Mouse (Mus musculus): Measurements from ENCODE around the gene Lef1. TPM values are rescaled to one million over a fixed set of nuclear protein-coding genes. Genes with fewer than 3 reads are reported as not detected.

The Lef1 gene
- total RNA-seq, 2 experiments from 2014 or later, result 0.67 to 1.1 TPM

DNA sequence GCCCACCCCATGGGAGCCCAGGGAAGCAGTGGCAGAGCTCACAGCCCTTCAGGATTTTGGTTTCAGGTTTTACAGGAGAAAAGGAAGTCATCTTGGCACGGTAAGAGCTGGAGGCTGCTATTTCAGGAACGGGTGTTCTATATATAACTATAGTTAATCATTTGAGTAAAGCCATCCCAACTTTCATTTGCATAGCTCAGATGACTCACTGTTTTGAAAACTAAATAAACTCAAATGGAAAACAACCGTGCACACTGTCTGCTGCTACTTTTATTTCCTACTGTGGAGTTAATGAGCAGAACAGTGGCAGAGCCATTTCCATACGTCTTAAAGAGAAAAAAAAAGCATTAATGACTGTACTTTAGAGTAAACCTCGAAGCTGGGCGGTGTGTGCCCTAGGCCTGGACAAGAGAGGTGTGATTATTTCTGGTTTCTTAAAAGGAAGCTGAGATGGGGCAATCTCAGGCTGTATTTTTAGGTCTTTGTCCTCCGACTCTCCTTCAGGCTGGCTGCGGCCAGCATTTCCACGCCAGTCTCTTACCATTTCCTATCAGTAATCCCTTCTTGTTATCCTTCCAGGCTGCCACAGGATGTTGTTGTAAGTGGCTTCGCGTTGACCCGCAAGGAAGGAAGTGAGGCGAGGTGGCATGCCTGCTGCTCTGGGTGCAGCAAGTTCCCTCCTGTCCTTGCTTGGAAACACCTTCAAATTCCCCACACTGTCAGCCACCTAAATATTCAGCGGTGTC is 29.2 kb downstream of the Lef1 start:
- DNase-seq, result no peak

DNA sequence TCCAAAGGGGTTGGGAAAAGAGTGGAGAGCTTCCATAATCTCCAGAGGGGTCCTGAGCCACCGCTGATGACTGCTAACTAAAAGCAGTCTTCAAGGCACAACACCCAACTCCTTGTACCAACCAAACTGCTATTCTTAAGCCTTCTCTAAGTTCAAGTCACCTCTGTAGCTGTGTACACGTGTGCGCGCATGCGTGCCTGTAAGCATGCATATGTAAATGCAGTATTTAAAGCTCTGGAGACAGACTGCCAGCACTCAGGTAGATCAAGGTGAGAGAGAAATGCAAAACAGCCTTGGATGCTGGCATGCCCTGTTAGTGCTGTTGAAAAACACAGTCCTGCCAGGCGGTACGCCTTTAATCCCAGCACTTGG is 29.8 kb downstream of the Lef1 start:
- DNase-seq, result no peak

DNA sequence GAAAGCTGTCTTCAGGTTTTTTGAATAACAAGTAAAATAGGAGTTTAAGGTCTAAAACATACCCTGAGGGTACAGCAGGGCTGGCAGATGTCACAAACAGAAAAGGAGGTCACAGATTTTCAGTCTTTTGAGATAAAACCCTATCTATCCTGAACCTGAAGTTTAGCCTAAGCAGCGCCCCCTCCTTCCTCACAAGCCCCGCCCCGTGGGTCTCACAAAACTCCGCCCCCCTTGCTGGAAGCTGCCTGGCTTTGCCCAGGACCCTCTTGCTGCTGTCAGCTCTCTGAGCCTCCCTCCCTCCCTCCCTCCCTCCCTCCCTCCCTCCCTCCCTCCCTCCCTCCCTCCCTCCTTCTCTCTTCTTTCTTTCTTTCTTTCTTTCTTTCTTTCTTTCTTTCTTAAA is 31.3 kb downstream of the Lef1 start:
- no peak for DNase-seq

DNA sequence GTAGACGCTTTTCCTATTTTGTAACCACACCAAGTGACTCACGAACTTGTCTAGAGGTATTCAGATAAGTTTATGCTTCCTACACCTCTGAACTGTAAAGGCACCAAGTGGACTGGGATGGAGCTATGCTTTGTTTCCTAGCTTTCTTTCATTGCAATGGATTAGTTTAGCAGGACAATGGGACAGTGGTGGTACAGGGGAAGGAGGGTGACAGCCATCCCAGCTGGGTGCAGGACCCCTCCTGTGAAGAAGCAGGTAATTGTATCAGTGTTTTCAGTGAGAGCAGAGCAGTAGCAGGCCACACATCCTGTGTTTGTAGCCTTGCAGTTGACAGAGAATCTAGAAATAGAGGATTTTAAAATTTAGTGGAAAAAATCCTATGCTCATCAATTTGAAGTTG is 34.0 kb downstream of the Lef1 start:
- DNase-seq, result no peak

DNA sequence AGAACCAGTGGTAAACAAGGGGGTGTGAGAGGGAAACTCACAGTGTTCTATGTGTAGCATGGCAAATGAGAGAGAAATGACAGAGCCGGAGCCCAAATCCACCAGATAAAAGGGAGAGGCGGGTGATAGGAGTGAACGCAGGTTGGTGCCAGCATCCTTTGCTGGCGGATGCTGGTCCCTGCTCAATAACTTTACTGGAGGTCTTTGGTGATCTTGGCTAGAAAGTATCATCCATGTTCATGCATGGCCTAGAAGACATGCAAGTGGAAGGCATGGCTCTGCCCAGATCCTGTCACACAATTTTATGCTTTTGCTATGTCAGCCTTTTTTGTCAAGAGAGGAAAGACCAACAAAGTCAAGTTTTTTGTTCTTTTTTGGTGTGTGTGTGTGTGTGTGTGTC is 42.6 kb downstream of the Lef1 start:
- no peak for DNase-seq

DNA sequence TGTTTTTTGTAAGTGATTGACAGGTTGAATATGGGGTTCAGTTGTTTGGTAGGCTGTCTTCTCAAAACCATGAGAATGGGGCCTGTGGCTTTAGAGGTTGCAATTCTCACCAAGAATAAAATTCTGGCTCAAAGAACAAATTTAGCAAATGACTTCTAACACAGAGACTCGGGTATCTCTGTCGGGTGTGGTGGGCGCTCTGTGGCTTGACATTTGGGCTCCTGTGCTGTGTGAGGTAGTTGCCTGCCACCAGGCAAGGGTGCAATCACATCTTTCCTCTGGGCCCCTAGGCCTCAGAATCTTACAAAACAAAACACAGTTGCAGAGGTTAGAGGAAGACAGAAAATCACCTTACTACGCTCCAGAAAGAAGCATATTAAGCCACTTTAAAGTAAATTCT is 43.6 kb downstream of the Lef1 start:
- DNase-seq, result no peak

DNA sequence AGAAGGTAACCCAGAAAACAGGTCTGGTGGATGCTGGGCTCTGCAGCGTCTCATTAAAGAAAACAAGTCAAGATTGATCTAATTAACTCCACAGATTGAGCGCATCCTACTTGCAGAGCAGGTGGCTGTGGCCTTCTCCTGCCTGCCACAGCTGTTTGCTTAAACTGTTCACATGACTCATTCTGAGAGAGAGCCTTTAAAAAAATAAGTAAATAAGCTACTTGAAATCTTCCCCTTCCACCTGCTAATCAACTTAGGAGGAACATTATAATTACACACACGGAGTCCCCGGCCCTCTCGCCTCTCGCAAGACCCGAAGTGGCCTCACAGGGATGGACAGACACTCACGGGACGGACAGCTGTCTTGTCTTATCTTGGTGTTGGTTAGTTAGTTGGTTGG is 44.3 kb downstream of the Lef1 start:
- DNase-seq, result no peak

DNA sequence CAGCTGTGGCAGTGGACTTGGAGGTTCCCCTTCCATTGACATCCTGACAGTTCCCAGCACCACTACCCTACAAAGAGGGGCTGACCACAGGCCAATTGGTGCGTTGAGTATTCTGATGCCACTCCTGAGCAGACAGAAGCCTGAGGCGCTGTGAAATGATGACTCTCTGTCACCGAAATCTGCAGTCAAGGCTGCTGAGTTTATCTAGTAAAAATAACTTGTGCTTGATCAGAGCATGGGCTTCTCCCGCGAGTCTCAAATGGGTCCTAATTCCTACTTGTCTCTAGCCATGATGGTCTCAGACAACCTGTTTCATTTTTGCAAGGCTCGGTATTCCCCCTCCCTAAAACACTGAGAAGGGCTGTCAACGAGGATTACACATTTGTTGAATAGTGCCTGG is 44.8 kb downstream of the Lef1 start:
- no peak for DNase-seq

DNA sequence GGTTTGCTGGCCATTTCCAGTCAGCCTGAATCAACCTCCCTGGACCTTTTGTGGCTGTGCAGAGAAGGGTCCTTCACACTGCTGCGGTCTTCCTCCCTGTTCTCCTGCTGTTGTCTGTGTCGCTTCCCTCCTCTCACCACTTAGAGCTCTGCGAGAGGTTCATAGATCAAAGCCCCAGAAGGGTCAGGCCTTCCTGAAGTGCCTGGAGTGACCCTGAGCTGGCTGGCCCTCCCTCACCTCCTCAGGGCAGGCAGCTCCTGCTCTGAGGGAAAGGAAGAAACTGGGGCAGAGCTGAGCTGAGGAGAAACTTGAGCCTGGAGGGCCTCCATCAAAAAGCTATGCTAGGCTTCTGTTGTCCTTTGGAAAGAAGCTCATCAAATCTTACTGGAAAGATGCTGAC is 45.4 kb downstream of the Lef1 start:
- no peak for DNase-seq

DNA sequence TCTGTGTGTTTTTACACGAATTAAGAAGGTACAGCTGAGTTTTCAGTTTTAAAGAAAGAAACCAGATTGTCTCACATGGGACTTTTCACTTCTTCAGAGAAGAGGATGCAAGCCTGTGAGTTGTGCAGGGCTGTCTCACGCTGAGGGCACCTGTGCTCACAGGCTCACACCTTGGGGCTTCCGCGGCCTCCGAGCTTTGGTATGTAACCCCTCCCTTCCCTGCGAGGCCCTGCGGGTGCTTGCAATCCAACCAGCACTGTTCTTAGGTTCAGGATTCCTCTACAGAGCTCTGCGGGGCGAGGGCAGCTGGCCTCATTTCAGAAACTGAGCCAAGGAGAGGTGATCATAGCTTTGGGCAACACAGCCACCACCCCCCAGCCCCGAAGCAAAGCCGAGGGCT is 46.1 kb downstream of the Lef1 start:
- no peak for DNase-seq

DNA sequence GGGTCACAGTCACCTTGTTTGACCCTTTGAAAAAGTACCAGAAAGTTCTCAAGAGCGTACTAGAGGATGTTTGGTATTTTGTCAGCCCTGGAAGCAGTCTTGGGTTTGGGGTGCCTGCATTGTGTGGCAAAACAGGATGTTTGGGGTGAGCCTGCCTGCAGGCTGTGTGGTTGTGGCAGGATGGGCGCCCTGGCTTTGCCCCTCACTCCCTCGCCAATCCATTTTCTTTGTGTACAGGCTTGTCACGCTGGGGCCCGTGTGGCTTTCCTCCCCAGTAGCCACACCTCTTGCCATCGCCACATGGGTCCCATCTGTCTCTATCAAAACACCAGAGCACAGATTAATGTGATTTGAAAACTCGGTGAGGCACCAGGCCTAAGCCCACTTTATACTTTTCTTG is 47.2 kb downstream of the Lef1 start:
- DNase-seq, result no peak

DNA sequence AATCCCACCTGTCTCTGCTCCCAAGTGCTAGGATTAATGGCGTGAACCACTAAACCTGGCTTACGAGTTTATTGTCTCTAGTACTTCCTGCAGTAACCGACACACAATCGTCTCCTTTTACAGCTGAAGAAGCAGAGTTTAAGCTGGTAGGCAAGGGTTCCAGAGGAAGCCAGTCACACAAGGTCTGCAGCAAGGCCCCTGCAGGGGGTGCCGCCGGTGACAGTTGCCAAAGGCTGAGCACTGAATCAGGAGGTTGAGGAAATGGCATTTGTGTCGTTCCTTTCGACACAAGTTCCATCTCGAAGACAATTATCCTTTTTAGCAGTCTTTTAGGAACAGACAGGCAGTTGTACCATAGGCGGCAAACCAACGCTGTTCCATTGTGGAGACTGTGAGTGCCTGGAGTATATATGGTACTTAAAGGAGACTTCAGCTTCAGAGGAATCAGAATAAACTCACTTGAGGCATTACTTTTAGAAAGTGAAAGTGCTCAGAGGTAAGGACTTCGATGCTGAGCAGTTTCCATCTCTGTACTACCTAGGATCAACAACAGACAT is 49.0 kb downstream of the Lef1 start:
- no peak for DNase-seq

DNA sequence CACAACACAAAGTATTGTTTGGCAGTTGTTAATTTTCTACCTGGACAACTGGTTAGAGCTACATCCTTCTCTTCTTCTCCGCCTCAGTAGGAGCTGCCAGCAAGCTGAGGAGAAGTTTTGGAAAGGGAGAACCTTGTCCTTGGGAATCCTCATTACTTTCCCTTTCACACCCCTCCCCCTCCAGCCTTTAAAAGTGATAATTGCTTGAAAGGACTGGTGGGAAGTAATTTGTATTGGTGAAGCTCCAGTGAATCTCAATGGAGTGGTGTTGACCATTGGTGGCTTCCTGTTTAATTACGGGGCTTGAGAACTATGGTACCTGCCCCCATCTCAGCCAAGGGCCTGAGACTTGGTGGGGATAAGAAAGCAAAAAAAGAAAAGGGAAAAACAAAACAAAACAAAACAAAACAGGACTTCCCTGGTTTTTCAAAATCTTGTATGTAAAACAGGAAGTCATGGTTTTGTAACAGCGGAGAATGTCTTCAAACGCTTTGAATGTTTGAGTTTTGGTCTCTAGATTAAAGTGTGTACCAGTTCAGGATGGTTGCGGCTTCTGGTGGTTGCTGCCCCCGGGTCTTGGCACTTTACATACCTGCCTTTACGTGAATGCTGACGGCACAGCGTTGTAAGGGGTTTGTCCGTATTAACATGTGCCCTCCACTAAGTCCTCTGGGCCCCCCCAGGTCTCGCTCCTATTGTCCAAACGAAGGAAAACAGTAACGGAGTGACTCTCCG is 49.8 kb downstream of the Lef1 start:
- DNase-seq, result no peak

DNA sequence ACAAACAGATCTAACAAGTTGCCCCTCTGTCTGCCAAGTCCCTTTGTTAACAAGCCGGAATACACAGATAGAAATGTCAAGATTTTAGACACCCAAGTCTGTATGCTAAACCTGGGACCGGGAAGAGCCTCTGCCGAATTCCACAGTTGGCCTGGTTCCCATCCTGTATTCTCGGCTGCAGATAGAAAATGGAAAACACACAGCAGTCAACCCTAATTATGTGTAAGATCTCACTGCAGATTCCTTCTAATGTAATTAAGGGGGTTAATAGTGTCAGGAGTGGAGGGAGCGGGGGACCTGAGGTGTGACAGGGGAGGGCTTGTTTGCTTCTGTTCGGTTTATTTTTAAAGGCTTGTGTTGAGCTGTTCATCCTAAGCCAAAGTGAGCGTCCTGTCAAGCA is 50.6 kb downstream of the Lef1 start:
- no peak for DNase-seq

DNA sequence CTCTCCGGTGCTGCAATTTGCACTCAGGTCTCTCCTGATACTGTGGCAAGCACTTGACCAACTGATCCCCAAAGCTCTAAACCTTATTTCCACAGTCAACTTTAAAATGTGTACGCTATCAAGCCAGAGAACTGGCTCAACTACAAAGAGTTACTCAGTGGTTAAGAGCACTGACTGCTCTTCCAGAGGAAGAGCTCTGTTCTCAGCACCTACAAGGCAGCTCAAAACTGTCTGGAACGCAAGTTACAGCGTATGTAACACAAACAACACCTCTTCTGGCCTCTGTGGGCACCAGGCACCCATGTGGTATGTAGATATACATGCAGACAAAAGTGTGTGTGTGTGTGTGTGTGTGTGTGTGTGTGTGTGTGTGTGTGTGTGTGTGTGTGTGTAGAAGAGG is 57.5 kb downstream of the Lef1 start:
- DNase-seq, result no peak

DNA sequence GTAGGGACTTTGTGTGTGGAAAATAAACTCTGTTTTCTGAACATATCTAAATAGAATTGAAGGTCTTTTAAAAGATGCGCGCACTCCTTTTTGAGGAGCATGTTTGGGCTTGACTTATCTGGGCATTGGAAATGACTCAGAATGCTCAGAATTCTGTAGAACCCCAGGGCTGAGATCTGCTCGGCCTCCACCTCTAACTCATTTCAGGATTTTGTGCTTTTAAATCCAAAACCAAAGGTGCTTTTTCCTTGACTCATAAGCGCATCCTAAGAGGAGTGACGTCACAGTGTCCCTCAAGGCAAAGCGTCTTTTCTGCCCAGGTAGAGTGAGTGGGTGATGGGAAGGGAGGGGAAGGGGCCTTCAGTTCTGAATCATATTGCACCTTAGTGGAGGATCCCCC is 58.9 kb downstream of the Lef1 start:
- DNase-seq, result no peak

DNA sequence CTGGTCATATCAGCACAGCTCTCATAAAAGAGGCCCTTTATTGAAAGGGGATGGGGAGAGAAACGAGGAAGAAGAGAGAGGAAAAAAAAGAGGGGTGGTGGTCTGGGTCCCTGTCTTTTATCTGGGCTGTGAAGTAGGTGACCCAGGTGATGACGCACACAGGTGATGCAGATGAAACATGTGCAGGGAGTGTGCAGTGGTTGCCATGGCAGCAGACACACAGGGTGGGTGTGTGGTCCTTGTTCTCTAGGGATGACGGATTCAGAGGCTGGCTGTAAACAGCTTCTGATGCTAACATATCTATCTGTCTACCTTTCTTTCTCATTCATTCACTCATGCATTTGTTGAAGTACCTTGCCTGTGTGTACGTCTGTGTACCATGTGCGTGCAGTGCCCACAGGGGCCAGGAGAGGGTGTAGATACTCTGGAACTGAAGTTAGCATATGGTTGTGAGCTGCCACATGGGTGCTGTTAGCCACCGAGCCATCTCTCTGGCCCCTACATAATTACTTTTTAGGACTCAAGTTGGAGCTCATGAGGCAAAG is 59.9 kb downstream of the Lef1 start:
- DNase-seq, result no peak

DNA sequence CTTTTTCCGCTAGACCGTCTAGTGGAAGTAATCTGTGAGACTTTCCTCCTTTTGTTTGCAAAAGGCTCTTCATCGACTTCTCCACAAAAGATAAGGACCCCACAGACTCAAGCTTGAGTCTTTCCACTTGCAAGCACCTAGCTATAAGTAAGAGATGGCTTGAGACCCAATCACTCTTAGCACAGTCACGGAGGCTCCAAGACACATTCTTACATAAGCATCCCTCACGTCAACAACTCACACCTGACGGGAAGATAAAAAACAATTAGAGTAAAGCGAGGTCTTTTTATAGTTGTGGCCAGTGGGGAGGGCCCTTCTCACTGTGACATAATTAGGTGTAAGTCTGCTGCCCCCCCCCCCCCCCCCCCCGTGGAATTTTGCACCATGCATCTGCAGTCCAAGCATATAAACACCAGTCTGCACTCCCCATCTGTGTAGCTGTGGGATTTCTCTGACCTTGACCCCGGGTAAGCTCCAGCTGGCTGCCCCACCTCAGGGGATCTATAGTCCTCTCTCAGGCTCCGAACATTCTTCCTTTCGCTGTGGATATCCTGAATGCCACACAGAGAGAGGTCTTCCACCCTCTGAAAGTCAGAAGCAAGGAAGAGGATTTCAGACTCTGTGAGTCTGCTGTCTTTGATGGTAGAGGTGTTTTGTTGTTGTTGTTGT is 61.2 kb downstream of the Lef1 start:
- DNase-seq, result no peak

DNA sequence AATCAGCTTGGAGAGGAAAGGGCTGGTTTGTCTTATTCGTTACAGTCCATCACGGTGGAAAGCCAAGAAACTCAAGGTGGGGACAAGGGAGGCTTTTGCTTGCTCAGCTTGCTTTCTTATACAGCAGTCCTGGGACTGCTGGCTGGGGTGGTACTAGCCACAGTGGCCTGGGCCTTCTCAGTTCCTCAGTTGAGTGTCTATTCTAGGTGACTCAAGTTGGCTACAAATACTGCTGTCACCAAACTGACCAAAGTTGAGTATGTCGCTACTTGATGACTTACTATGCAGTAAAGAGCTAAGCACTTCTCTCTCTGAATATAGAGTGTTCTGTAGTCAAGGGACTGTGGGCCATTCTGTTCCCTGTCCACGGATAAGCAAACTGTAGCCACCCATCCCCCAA is 62.0 kb downstream of the Lef1 start:
- no peak for DNase-seq

DNA sequence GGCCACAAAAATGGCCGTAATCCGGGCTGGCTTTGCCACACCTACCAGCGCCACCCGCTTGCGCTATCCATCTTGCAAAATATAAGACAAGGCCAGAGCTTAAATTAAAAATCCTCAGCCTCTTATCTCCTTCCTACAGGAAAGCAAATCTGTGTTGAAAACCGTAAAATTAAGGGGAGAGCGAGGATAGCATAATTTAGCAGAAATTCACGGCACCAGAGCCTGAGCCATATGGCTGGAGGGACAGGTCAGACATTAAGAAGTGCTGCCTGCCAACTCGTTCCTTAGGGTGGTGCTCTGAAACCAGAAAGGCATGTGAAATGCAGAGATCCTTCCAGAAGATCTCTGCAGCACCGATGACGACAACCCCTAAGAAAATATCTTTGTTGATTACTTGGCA is 70.7 kb downstream of the Lef1 start:
- no peak for DNase-seq

DNA sequence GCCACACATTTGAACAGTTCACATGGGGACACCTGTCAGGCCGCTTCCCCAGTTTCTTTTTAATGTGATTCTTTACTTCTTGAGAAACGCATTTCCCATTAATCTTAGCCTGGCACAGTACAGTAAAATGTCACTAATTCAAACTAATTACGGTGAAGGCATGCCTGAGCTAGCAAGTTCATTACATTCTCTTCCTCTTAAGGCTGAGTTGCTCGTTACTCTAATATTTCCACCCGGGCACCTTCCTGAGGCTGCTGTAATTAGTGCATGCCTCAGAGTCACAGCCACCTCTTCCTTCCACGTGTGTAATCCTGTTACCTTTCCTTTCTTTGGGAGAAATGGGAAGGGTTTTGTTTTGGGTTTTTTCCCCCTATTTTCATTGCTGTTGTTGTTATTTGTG is 71.9 kb downstream of the Lef1 start:
- DNase-seq, result no peak

DNA sequence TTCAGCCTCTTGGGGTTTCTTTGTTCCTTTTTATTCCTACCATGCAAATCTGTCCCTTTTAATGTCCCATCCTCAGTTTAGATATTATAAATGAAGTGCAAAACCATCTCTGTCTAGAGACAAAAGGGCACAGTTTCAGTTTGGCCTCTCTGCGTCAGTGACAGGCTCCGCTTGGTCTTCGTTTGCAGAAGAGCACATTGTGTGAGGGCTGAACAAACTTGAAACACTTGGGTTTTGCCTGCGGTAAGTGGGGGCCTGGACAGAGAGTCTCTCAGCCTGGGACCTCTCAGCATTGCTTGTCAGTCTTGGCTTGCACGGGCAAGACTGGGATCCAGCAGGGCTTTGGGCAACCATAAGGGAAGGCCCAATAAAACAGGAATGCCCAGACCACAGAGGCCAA is 75.9 kb downstream of the Lef1 start:
- no peak for DNase-seq

DNA sequence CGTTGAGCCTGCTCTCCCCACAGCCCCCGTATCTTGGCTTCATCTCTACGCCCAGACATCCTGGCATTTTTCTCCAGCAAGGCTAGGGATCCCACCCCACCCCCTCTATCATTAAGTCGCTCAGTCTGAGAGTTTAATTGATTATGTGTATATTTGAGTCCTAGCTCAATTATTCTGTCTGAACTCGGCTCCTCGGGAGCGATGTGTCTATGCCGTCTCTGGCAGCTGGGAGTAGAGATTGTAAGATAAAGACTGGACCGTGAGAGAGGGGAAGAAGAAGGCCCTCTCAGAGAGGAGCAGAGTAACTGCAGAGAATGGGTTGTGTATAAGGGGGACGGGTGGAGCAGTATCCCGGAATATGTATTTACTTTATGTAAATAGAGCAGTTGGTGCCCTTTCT is 80.0 kb downstream of the Lef1 start:
- no peak for DNase-seq
